Mouse (Mus musculus) lung, embryonic 15.5 days (tissue): ENCODE measurements around the gene Rgs14. TPM values are rescaled to one million over a fixed set of nuclear protein-coding genes. Genes with fewer than 3 reads are reported as not detected.

ENCODE experiments used
- ATAC-seq: fragments of 200-750 bp; cut with Nextera tagmentation; 2 replicates; pipeline ENCODE4 v1.8.0; 2017; ENCODE audit warnings: moderate number of reproducible peaks, borderline replicate concordance; ENCODE audit not compliant: low FRiP score, low TSS enrichment; ENCODE audit errors: extremely low read depth
- H3K27ac ChIP-seq: fragments of 300-500 bp; sonication (generic); 2 replicates; pipeline ENCODE4 v1.5.1; 2015; ENCODE audit warnings: moderate library complexity, mild to moderate bottlenecking, inconsistent platforms
- H3K27me3 ChIP-seq: fragments of 300-500 bp; sonication (generic); 2 replicates; pipeline ENCODE4 v1.6.1; 2015; ENCODE audit warnings: inconsistent platforms
- H3K36me3 ChIP-seq: fragments of 300-500 bp; sonication (generic); 2 replicates; pipeline ENCODE4 v1.6.1; 2015; ENCODE audit warnings: inconsistent platforms
- H3K4me1 ChIP-seq: fragments of 300-500 bp; sonication (generic); 2 replicates; pipeline ENCODE4 v1.6.1; 2015; ENCODE audit warnings: inconsistent platforms
- H3K4me2 ChIP-seq: fragments of 300-500 bp; sonication (generic); 2 replicates; pipeline ENCODE4 v1.6.1; 2015; ENCODE audit warnings: inconsistent platforms, mild to moderate bottlenecking, moderate library complexity
- H3K4me3 ChIP-seq: fragments of 300-500 bp; sonication (generic); 2 replicates; pipeline ENCODE4 v1.5.1; 2015; ENCODE audit warnings: mild to moderate bottlenecking, inconsistent platforms
- H3K9ac ChIP-seq: fragments of 300-500 bp; sonication (generic); 2 replicates; pipeline ENCODE4 v1.6.1; 2015; ENCODE audit warnings: inconsistent platforms
- H3K9me3 ChIP-seq: fragments of 300-500 bp; sonication (generic); 2 replicates; pipeline ENCODE4 v1.6.1; 2016; ENCODE audit warnings: inconsistent platforms
- WGBS: fragments of 180-500 bp; shearing (Covaris S2); methylation state at CpG from one replicate; pipeline ENCODE4 v1.1.7; 2015; 5-methylcytosine and 5-hydroxymethylcytosine counted together
- polyA plus RNA-seq: library from polyadenylated mRNA; unstranded; fragments of >200 nt; fragmentation: Nextera tagmentation; extraction: Ambion mirVana; gene quantifications from 2 replicates; pipeline ENCODE4 v1.2.1, GENCODE M21; 2015

The Rgs14 gene
- 1.2 and 1.3 TPM in 2 replicates for polyA plus RNA-seq

GRCm38 (mm10) chr13:55369531-55370114 is at the start of gene Rgs14:
Gene Rgs14 (plus strand): TSS chr13:55369732.
- Histone ChIP-seq H3K27me3 (0 out of 2 replicates have a peak, but pooled peaks cover 2% of the 10 kb centered on the region), H3K9ac (no peak within 1 kb of the TSS), H3K4me2 (peak within 1 kb of the TSS; percentile 34), H3K4me3 (peak within 1 kb of the TSS; percentile 14; the same call in 1 of the 2 replicates), H3K9me3 (no peaks in the 10 kb centered on the region), H3K36me3 (no peaks in the 10 kb centered on the region), H3K4me1 (peaks cover 9% of the 10 kb centered on the region; the same call in 1 of the 2 replicates), H3K27ac (no peak within 1 kb of the TSS)
- no peak for ATAC-seq
- 36% methylated on average over 13 of the region's 13 CpGs for WGBS

DNA sequence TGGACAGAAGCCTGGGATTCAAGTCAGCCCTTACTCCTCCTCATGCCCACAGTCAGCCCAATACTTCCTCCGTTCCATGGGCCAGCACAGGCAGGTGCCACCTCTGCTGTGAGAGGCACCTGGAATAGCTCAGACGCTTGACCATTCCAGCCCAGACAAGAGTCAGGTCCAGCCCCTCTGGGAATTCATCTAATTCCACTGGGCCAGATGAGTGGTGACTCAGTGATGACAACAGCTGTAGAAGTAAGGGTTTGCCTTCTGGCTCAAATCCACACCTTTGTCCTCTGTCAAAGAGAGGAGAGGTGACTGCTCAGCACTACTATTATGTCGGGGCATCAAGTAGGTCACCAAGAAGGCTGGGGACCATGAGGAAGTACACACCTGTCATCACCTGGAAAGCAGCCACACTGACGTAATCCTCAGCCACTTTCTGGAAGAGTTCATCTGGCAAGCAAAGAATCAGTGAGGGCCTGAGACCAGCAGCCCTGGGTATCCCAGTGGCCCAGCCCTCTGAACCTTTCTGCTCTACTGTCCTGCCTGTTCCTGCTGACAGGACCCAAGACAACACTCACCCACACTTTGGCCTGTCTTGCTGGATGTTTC is 49.5 kb upstream of the Rgs14 start, which contains the start of gene Prelid1:
Gene Prelid1 (plus strand): TSS at position 570 of the 603 bp plus-strand sequence.
- Histone ChIP-seq H3K27ac (no peak within 1 kb of the TSS), H3K36me3 (peaks cover 59% of the 10 kb centered on the region)

GRCm38 (mm10) chr13:55321434-55322129 is 48.0 kb upstream of the Rgs14 start, which contains the start of gene Rab24:
Gene Rab24 (minus strand): TSS chr13:55321946.
- WGBS = under 1% methylated on average over 72 of the region's 73 CpGs
- peak within 1 kb of the TSS; percentile 96 for H3K4me2 ChIP-seq
- H3K27ac ChIP-seq = peak within 1 kb of the TSS; percentile 91
- peaks cover 36% of the 10 kb centered on the region for H3K4me1 ChIP-seq
- ATAC-seq = peak; percentile 87
- H3K4me3 ChIP-seq = peak within 1 kb of the TSS; percentile 95
- H3K9me3 ChIP-seq = no peaks in the 10 kb centered on the region
- H3K27me3 ChIP-seq = no peaks in the 10 kb centered on the region
- peak within 1 kb of the TSS; percentile 98 for H3K9ac ChIP-seq
- peaks cover 60% of the 10 kb centered on the region for H3K36me3 ChIP-seq

More for the DNA sequence above, 49.5 kb upstream of the Rgs14 start, which contains the start of gene Prelid1:
- Histone ChIP-seq H3K9me3 (no peaks in the 10 kb centered on the region), H3K9ac (peak within 1 kb of the TSS; percentile 98), H3K4me2 (peak within 1 kb of the TSS; percentile 96), H3K27me3 (no peaks in the 10 kb centered on the region), H3K4me1 (peaks cover 32% of the 10 kb centered on the region), H3K4me3 (peak within 1 kb of the TSS; percentile 95)
- no peak for ATAC-seq
- WGBS = 78% methylated on average over 4 of the region's 4 CpGs

- ATAC-seq = no peak; the same call in 1 of the 2 replicates
Observed at GRCm38 (mm10) chr13:55322130-55322825, 47.3 kb upstream of the Rgs14 start.

DNA sequence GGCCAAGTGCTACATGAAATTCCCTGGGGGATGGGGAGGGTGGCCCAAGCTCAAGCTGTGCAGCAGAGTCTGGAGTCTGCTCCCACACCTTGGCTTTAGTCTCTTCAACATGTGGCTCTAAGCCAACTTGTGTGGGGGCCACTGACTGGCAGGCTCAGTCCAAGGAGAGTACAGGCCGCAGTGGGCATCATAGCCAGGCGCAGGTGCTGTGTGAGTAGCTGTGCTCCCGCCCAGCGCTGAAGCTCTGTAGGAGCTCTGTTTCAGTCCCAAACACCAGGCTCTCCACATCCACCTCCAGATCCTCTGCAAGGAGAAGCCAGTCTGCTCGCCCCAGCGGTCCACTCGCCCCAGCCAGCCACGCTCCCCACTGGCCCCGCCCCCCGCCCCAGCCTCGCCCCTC is 43.9 kb upstream of the Rgs14 start:
- Histone ChIP-seq H3K4me3 (no peak overlapping the region), H3K9ac (no peak overlapping the region), H3K36me3 (peaks cover 31% of the 10 kb centered on the region), H3K4me1 (peaks cover 56% of the 10 kb centered on the region), H3K9me3 (no peaks in the 10 kb centered on the region), H3K27me3 (no peaks in the 10 kb centered on the region), H3K27ac (no peak overlapping the region), H3K4me2 (no peak overlapping the region)
- no peak for ATAC-seq
- whole genome bisulfite sequencing = 67% methylated on average over 11 of the region's 11 CpGs

More at GRCm38 (mm10) chr13:55322130-55322825, 47.3 kb upstream of the Rgs14 start:
- H3K27ac ChIP-seq = peak overlapping the region; percentile 91
- H3K4me1 ChIP-seq = peaks cover 39% of the 10 kb centered on the region
- under 1% methylated on average over 31 of the region's 31 CpGs for WGBS
- peak overlapping the region; percentile 95 for H3K4me3 ChIP-seq
- H3K36me3 ChIP-seq = peaks cover 54% of the 10 kb centered on the region
- no peaks in the 10 kb centered on the region for H3K27me3 ChIP-seq
- no peaks in the 10 kb centered on the region for H3K9me3 ChIP-seq
- H3K9ac ChIP-seq = peak overlapping the region; percentile 98
- H3K4me2 ChIP-seq = peak overlapping the region; percentile 96

- no peaks in the 10 kb centered on the region for H3K27me3 ChIP-seq
- ATAC-seq = no peak
- H3K4me3 ChIP-seq = no peak overlapping the region
- 0 out of 2 replicates have a peak overlapping the region, but pooled peaks have one; percentile 29 for H3K27ac ChIP-seq
- H3K4me2 ChIP-seq = peak overlapping the region; percentile 91; the same call in 1 of the 2 replicates
- 44% methylated on average over 4 of the region's 4 CpGs for WGBS
- peaks cover 31% of the 10 kb centered on the region for H3K36me3 ChIP-seq
- no peak overlapping the region for H3K9ac ChIP-seq
- H3K4me1 ChIP-seq = peaks cover 55% of the 10 kb centered on the region
- H3K9me3 ChIP-seq = no peaks in the 10 kb centered on the region
Observed at GRCm38 (mm10) chr13:55327169-55327568, 42.4 kb upstream of the Rgs14 start.

- peak overlapping the region; percentile 78 for H3K4me3 ChIP-seq
- no peak for ATAC-seq
- H3K9me3 ChIP-seq = no peaks in the 10 kb centered on the region
- H3K9ac ChIP-seq = no peak overlapping the region
- H3K36me3 ChIP-seq = peaks cover 31% of the 10 kb centered on the region
- H3K4me2 ChIP-seq = peak overlapping the region; percentile 91
- H3K27ac ChIP-seq = 0 out of 2 replicates have a peak overlapping the region, but pooled peaks have one; percentile 29
- 47% methylated on average over 8 of the region's 8 CpGs for WGBS
- peaks cover 53% of the 10 kb centered on the region for H3K4me1 ChIP-seq
- no peaks in the 10 kb centered on the region for H3K27me3 ChIP-seq
Observed at GRCm38 (mm10) chr13:55327633-55328032, 41.9 kb upstream of the Rgs14 start.

DNA sequence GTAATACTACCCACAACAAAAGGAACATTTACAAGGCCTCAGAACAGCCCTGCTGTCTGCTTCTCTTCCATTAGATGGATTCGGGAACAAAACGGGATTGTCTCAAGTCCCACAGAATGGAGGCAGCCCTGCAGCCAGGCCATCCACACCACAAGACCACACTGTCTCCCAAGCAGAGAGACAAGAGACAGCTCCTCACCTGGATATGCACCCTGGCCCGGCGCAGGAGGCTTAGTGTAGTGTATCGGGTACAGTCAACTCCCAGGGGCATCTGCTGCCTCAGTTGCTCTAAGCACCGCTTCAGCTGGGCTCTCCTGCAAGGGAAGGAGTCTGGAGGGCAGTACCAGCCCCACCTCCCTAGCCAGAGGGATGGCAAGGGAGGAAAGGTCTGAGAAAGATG is 41.4 kb upstream of the Rgs14 start:
- no peak overlapping the region for H3K27ac ChIP-seq
- ATAC-seq = no peak
- peaks cover 30% of the 10 kb centered on the region for H3K36me3 ChIP-seq
- peak overlapping the region; percentile 78 for H3K4me3 ChIP-seq
- H3K4me1 ChIP-seq = peaks cover 48% of the 10 kb centered on the region
- H3K9me3 ChIP-seq = no peaks in the 10 kb centered on the region
- H3K4me2 ChIP-seq = peak overlapping the region; percentile 91
- H3K27me3 ChIP-seq = no peaks in the 10 kb centered on the region
- H3K9ac ChIP-seq = peak overlapping the region; percentile 78
- WGBS = 84% methylated on average over 6 of the region's 6 CpGs

- H3K9ac ChIP-seq = peak overlapping the region; percentile 78
- H3K4me1 ChIP-seq = peaks cover 43% of the 10 kb centered on the region
- H3K4me3 ChIP-seq = peak overlapping the region; percentile 78
- H3K9me3 ChIP-seq = no peaks in the 10 kb centered on the region
- peaks cover 25% of the 10 kb centered on the region for H3K36me3 ChIP-seq
- no peak overlapping the region; the same call in 1 of the 2 replicates for H3K27ac ChIP-seq
- WGBS = 83% methylated on average over 4 of the region's 4 CpGs
- H3K27me3 ChIP-seq = no peaks in the 10 kb centered on the region
- ATAC-seq = no peak
- peak overlapping the region; percentile 91 for H3K4me2 ChIP-seq
Observed at GRCm38 (mm10) chr13:55328641-55329040, 40.9 kb upstream of the Rgs14 start.

- WGBS = under 1% methylated on average over 28 of the region's 29 CpGs
- H3K4me2 ChIP-seq = peak overlapping the region; percentile 91
- H3K27ac ChIP-seq = peak overlapping the region; percentile 98
- no peaks in the 10 kb centered on the region for H3K27me3 ChIP-seq
- H3K36me3 ChIP-seq = peaks cover 19% of the 10 kb centered on the region
- peak overlapping the region; percentile 78 for H3K4me3 ChIP-seq
- H3K9ac ChIP-seq = peak overlapping the region; percentile 78
- ATAC-seq = peak; percentile 31
- peaks cover 40% of the 10 kb centered on the region for H3K4me1 ChIP-seq
- H3K9me3 ChIP-seq = no peaks in the 10 kb centered on the region
Observed at GRCm38 (mm10) chr13:55329109-55329682, 40.3 kb upstream of the Rgs14 start.
